8 mouse cellular contexts compared by ENCODE assay signal in the genomic region with DNA sequence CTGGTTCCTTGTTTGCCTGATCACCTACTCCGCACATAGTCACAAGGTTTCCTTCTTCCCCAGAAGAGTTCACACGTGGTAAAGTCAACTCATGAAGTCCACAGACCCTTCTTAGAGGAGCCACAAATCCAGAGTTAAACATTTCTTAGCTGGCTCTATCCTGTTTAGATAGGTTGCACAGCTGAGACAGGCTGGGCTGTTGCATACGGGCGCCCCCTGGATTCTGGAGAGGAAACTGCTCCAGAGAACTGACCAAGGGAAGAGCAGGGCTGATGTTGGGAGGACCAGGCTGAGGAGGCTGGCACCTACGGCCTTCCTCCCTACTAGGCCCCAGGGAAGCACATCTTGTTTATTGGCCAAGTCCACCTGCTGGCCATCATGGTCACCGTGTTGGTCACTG.
A peak's percentile ranks its signal among the peaks of the same experiment; 100 is the strongest.
DNase-seq lines count a peak whose midpoint lies in the region; ATAC-seq lines count a peak whose summit lies in the region.

No protein-coding gene starts in this region.

- no peaks in the 10 kb centered on the region for H3K36me3 ChIP-seq in forebrain, embryonic 16.5 days (ENCODE audit: control insufficient read depth, insufficient read depth)
- H3K36me3 ChIP-seq in lung, embryonic 16.5 days (ENCODE audit: control insufficient read depth, insufficient read depth, low read length), result no peaks in the 10 kb centered on the region

- H3K9ac ChIP-seq in forebrain, embryonic 16.5 days (replicated peaks; ENCODE audit: low read depth, low read length), result no peak overlapping the region
- H3K9ac ChIP-seq in lung, embryonic 16.5 days (ENCODE audit: low read length), result no peak overlapping the region

- no peak overlapping the region for H3K4me2 ChIP-seq in forebrain, embryonic 16.5 days (ENCODE audit: low read length)
- H3K4me2 ChIP-seq in lung, embryonic 16.5 days (ENCODE audit: low read depth, low read length), result no peak overlapping the region

- H3K4me1 ChIP-seq in forebrain, embryonic 16.5 days (replicated peaks; ENCODE audit: control insufficient read depth, insufficient read depth, low read length), result peaks cover 18% of the 10 kb centered on the region
- peaks cover 12% of the 10 kb centered on the region for H3K4me1 ChIP-seq in lung, embryonic 16.5 days (replicated peaks; ENCODE audit: control insufficient read depth, insufficient read depth, low read length)

- no peaks in the 10 kb centered on the region for H3K27me3 ChIP-seq in forebrain, embryonic 16.5 days (replicated peaks; ENCODE audit: control insufficient read depth, insufficient read depth, low read length)
- no peaks in the 10 kb centered on the region for H3K27me3 ChIP-seq in lung, embryonic 16.5 days (ENCODE audit: control insufficient read depth, insufficient read depth, low read depth, low read length)

- ATAC-seq in forebrain, embryonic 16.5 days, result peak; percentile 54
- ATAC-seq in lung, embryonic 16.5 days (ENCODE audit: low read depth), result peak; percentile 79

- peak; percentile 45 for DNase-seq in Muller cell, postnatal 12 days (ENCODE audit: inconsistent ontology term)
- peak; percentile 41 for DNase-seq in cerebellum, adult 11 months
- DNase-seq in heart, postnatal 4 days, result peak; percentile 91
- peak; percentile 76 to 83 for DNase-seq in layer of hippocampus, postnatal 10 days (ENCODE audit: low spot score in 2 of 2)
- peak; percentile 31 to 39 for DNase-seq in right cerebral cortex, postnatal 36 days (ENCODE audit: low spot score in 2 of 2)
- peak; percentile 57 to 83 for DNase-seq in urinary bladder, postnatal 4 days (ENCODE audit: low spot score in 2 of 2)

- H3K9me3 ChIP-seq in forebrain, embryonic 16.5 days (ENCODE audit: control insufficient read depth, low read length), result no peaks in the 10 kb centered on the region
- no peaks in the 10 kb centered on the region for H3K9me3 ChIP-seq in lung, embryonic 16.5 days (ENCODE audit: control insufficient read depth, low read length)

- no peak overlapping the region for H3K27ac ChIP-seq in forebrain, embryonic 16.5 days (ENCODE audit: low read length)
- H3K27ac ChIP-seq in lung, embryonic 16.5 days (ENCODE audit: low read length), result no peak overlapping the region

- 25% methylated on average over 6 of the region's 6 CpGs for WGBS in forebrain, embryonic 16.5 days
- WGBS in lung, embryonic 16.5 days, result 23% methylated on average over 6 of the region's 6 CpGs

- no peak overlapping the region for H3K4me3 ChIP-seq in forebrain, embryonic 16.5 days (replicated peaks; ENCODE audit: low read length)
- no peak overlapping the region for H3K4me3 ChIP-seq in lung, embryonic 16.5 days (ENCODE audit: low read length)

Comparison
In these comparisons a context has a peak if more than half of its experiments do, and no peak if none do; other contexts are left out.
1. DNase-seq: peak in every context shown above with its lines; median percentile 91 in heart, postnatal 4 days; 80 in layer of hippocampus, postnatal 10 days; 70 in urinary bladder, postnatal 4 days; 45 in Muller cell, postnatal 12 days; 41 in cerebellum, adult 11 months; 35 in right cerebral cortex, postnatal 36 days.